ENCODE assay signal across 11 mouse cellular contexts in genomic region chr3:129065457-129066364, GRCm38 (mm10).
DNase-seq lines count a peak whose midpoint lies in the region; ATAC-seq and TF ChIP-seq lines count a peak whose summit lies in the region.
"Had no signal": no experiment of that assay in that cellular context is flagged by ENCODE, and none has a peak within 500 bp of the region (broad histone marks: within the 10 kb centered on the region; RNA-seq: fewer than 3 reads in every experiment).

No protein-coding gene starts in this region.

- H3K27me3 ChIP-seq in heart, embryonic 13.5 days (replicated peaks) = no peaks in the 10 kb centered on the region
- no peaks in the 10 kb centered on the region for H3K27me3 ChIP-seq in heart, adult 2 months (ENCODE audit: control insufficient read depth, insufficient read depth, low read length)
- H3K27me3 ChIP-seq in forebrain, embryonic 12.5 days = no peaks in the 10 kb centered on the region
- H3K27me3 ChIP-seq: CH12.LX had no signal

- no peaks in the 10 kb centered on the region for H3K79me2 ChIP-seq in heart, adult 2 months (replicated peaks; ENCODE audit: control insufficient read depth, insufficient read depth, low read length)

- no peaks in the 10 kb centered on the region for H3K36me3 ChIP-seq in heart, embryonic 13.5 days
- no peaks in the 10 kb centered on the region for H3K36me3 ChIP-seq in heart, adult 2 months (ENCODE audit: control insufficient read depth, insufficient read depth, low read length)
- H3K36me3 ChIP-seq in forebrain, embryonic 12.5 days (replicated peaks) = no peaks in the 10 kb centered on the region

- WGBS in heart, embryonic 13.5 days = 24% methylated on average over 18 of the region's 19 CpGs
- 29% methylated on average over 19 of the region's 19 CpGs for WGBS in heart, adult 2 months
- 8% methylated on average over 18 of the region's 19 CpGs for WGBS in forebrain, embryonic 12.5 days

- intact Hi-C loops in heart, adult 2 months (cut with DNase I) = no loop called here

- ATAC-seq in heart, embryonic 13.5 days (ENCODE audit: extremely low read depth, insufficient number of reproducible peaks, low FRiP score, low TSS enrichment) = no peak
- peak; percentile 65 for ATAC-seq in forebrain, embryonic 12.5 days (ENCODE audit: low FRiP score)

- DNase-seq in heart, adult 2 months = no peak
- peak; percentile 4 for DNase-seq in NIH3T3 (ENCODE audit: low read depth)
- DNase-seq in mesoderm, embryonic 11.5 days (ENCODE audit: low read depth, low spot score) = peak; percentile 26
- DNase-seq in gastrocnemius, adult 8-10 months (ENCODE audit: low spot score in 2 of 2) = no peak
- DNase-seq in frontal cortex, adult 2 months (ENCODE audit: extremely low spot score in 1 of 2, low spot score in 1 of 2) = no peak
- no peak for DNase-seq in layer of hippocampus, postnatal 36 days
- DNase-seq: gastrocnemius, postnatal 25 days; lung, adult 18-20 months had no signal

- peak overlapping the region; percentile 59 for H3K4me2 ChIP-seq in heart, embryonic 13.5 days
- peak overlapping the region; percentile 50 for H3K4me2 ChIP-seq in forebrain, embryonic 12.5 days

- TF ChIP-seq EP300 in heart, adult 2 months (IDR thresholded peaks at IDR 0.05; ENCODE audit: insufficient read depth, low read depth, low read length) = no peak

- H3K4me3 ChIP-seq in heart, embryonic 13.5 days = peak overlapping the region; percentile 24
- H3K4me3 ChIP-seq in heart, adult 2 months = no peak overlapping the region
- H3K4me3 ChIP-seq in forebrain, embryonic 12.5 days (replicated peaks) = peak overlapping the region; percentile 15; the same call in 1 of the 2 replicates

- TF ChIP-seq POLR2A in heart, adult 2 months (IDR thresholded peaks at IDR 0.05; ENCODE audit: insufficient read depth, low read depth, low read length) = no peak

- no peak overlapping the region for H3K27ac ChIP-seq in heart, embryonic 13.5 days (replicated peaks)
- H3K27ac ChIP-seq in heart, adult 2 months = no peak overlapping the region
- peak overlapping the region; percentile 27; the same call in 1 of the 2 replicates for H3K27ac ChIP-seq in forebrain, embryonic 12.5 days

- no peak for TF ChIP-seq CTCF in heart, adult 2 months (IDR thresholded peaks at IDR 0.05)

- H3K9me3 ChIP-seq in heart, embryonic 13.5 days = no peaks in the 10 kb centered on the region
- no peaks in the 10 kb centered on the region for H3K9me3 ChIP-seq in forebrain, embryonic 12.5 days

- 0 out of 2 replicates have a peak overlapping the region, but pooled peaks have one; percentile 16 for H3K9ac ChIP-seq in heart, embryonic 13.5 days
- H3K9ac ChIP-seq in heart, adult 2 months (ENCODE audit: low read depth, low read length) = no peak overlapping the region
- no peak overlapping the region for H3K9ac ChIP-seq in forebrain, embryonic 12.5 days

- peaks cover 2% of the 10 kb centered on the region; the same call in 1 of the 2 replicates for H3K4me1 ChIP-seq in heart, embryonic 13.5 days
- no peaks in the 10 kb centered on the region for H3K4me1 ChIP-seq in heart, adult 2 months (ENCODE audit: control insufficient read depth, insufficient read depth, low read length)
- H3K4me1 ChIP-seq in forebrain, embryonic 12.5 days = peaks cover 23% of the 10 kb centered on the region

Comparison
In these comparisons a context has a peak if more than half of its experiments do, and no peak if none do; other contexts are left out.
1. DNase-seq: peak in NIH3T3 (single experiment) and mesoderm, embryonic 11.5 days (single experiment); none in heart, adult 2 months (0 of 2), gastrocnemius, adult 8-10 months (0 of 2), frontal cortex, adult 2 months (0 of 2) and layer of hippocampus, postnatal 36 days (0 of 2).